Mouse (Mus musculus) kidney, adult 2 months (tissue): ENCODE data around the gene Pelp1.

Experiments
- CTCF ChIP-seq: fragments of 200-500 bp; conservative IDR thresholded peaks from 2 replicates; pipeline ENCODE4 v1.5.1; 2011; ENCODE audit warnings: low read depth, mild to moderate bottlenecking, control low read depth, low read length, moderate library complexity, mixed read lengths; ENCODE audit not compliant: insufficient read depth, insufficient read length
- POLR2A ChIP-seq: fragments of 200-500 bp; IDR thresholded peaks from one replicate; pipeline ENCODE4 v1.6.1; 2011; ENCODE audit warnings: low read depth, low read length, control low read depth

DNA sequence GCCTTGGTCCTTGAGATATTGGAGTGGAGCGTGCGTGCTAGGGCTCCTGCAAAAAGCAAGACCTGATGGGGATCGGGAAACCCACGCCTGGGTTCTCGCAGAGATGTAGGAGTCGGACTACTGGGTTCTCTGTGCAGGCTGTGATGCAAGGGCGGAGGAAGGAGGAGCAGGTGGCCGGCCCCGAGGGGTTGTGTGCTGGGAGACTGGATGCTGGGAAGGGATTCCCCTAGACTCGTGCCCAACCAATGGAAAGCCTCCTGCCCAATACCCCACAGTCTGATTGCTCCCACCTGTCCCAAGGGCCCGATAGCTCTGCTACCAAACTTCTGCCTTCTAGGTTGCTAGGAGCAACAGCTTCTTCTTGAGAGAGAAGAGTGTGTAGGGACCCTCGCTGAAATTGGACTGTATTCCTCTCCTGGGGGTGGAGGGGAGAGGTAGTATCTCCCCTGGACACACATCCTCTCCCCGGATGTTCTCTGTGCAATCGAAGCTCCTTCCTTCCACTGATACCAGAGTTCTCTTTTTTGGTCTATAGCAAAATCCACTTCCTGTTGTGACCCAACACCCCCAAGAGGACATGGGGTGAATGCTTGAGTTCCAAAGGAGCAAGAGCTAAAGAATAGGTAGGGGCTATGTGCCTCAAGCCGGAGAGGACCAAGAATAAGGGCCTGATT is 23.2 kb upstream of the Pelp1 start:
- no peak for TF ChIP-seq CTCF
- no peak for TF ChIP-seq POLR2A
